Mouse (Mus musculus) cerebellum, adult 18-20 months (tissue): ENCODE data around the gene Lipn.

Experiments used
- DNase-seq, 2 experiments: peaks; one replicate each; pipeline ENCODE4 v3.0.0; 2021

Gene Lipn

GRCm38 (mm10) chr19:34066779-34067472, at the start of gene Lipn:
Gene Lipn (plus strand): TSS chr19:34067358.
- DNase-seq = no peak

GRCm38 (mm10) chr19:34021440-34022172, 45.6 kb upstream of the Lipn start:
- no peak for DNase-seq

- no peak for DNase-seq
Measured at GRCm38 (mm10) chr19:34022759-34023158, 44.4 kb upstream of the Lipn start.

GRCm38 (mm10) chr19:34039731-34040130, 27.4 kb upstream of the Lipn start:
- DNase-seq = no peak

- DNase-seq = no peak
Measured at GRCm38 (mm10) chr19:34043008-34043407, 24.1 kb upstream of the Lipn start.

GRCm38 (mm10) chr19:34049371-34050039, 17.7 kb upstream of the Lipn start:
- DNase-seq = no peak

GRCm38 (mm10) chr19:34051502-34051901, 15.7 kb upstream of the Lipn start:
- no peak for DNase-seq

- no peak for DNase-seq
Measured at GRCm38 (mm10) chr19:34063547-34063946, 3.6 kb upstream of the Lipn start.

- DNase-seq = no peak
Measured at GRCm38 (mm10) chr19:34064059-34064458, 3.1 kb upstream of the Lipn start.

- DNase-seq = no peak
Measured at GRCm38 (mm10) chr19:34074239-34074638, 7.1 kb downstream of the Lipn start.

GRCm38 (mm10) chr19:34078130-34078529, 11.0 kb downstream of the Lipn start:
- no peak for DNase-seq

- DNase-seq = no peak
Measured at GRCm38 (mm10) chr19:34089011-34089680, 22.0 kb downstream of the Lipn start.

- DNase-seq = no peak
Measured at GRCm38 (mm10) chr19:34095381-34095780, 28.2 kb downstream of the Lipn start.

GRCm38 (mm10) chr19:34096228-34096627, 29.1 kb downstream of the Lipn start:
- DNase-seq = no peak

- no peak for DNase-seq
Measured at GRCm38 (mm10) chr19:34100633-34101032, 33.5 kb downstream of the Lipn start, which contains the start of gene Lipm. Gene Lipm (plus strand): TSS chr19:34100933.

GRCm38 (mm10) chr19:34101888-34102287, 34.7 kb downstream of the Lipn start:
- DNase-seq = no peak

- no peak for DNase-seq
Measured at GRCm38 (mm10) chr19:34104841-34105240, 37.7 kb downstream of the Lipn start.

GRCm38 (mm10) chr19:34119102-34119501, 51.9 kb downstream of the Lipn start:
- no peak for DNase-seq

- no peak for DNase-seq
Measured at GRCm38 (mm10) chr19:34119653-34120052, 52.5 kb downstream of the Lipn start.

GRCm38 (mm10) chr19:34120107-34120731, 53.1 kb downstream of the Lipn start:
- DNase-seq = no peak
